Mouse (Mus musculus) left cerebral cortex, adult 6 months (tissue): ENCODE measurements around the gene Capn13. TPM values are rescaled to one million over a fixed set of nuclear protein-coding genes. Genes with fewer than 3 reads are reported as not detected.

Experiments
- long read RNA-seq, 2 experiments: library from polyadenylated mRNA; unstranded; transcript quantifications; one replicate each; pipeline ENCODE4 v2.0.0; 2019 to 2020
- polyA plus RNA-seq: library from polyadenylated mRNA; unstranded; fragments of <200 nt; fragmentation: Nextera tagmentation; gene quantifications from 2 replicates; pipeline ENCODE4 v1.2.3, GENCODE M21; 2021

Capn13 gene
- not detected in 2 replicates for polyA plus RNA-seq
- long read RNA-seq, experiment 1, result 0 reads
- long read RNA-seq, experiment 2, result 0 reads

DNA sequence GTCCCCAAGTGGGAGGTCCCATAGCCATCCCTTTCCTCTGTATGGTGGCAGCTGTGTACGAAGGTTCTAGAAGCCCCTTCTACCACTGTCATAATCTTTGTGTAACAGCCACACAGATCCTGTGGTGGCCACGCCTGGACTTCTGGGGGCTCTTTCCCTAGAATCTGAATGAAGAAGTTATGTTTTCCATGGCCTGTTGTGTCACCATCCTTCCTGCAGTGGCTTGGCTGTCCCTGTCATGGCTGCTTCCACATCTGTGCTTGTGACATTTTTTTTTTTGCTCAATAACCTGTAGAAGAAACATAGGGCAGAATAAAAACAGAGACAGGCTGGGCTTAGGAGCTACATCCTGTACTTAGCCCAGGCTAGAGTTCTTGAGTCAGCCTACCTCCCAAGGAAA, at the start of gene Capn13:
Capn13 (minus strand) TSS at position 5 of the 400 bp plus-strand sequence.

